Mouse (Mus musculus) MEL-GATA-1-ER (cell line): Measurements from ENCODE around the gene Gm4131.

ENCODE experiments used
- DNase-seq: peaks from one replicate; pipeline ENCODE4 v3.0.0-alpha.2; 2012; ENCODE audit warnings: low read depth; ENCODE audit errors: extremely low read depth

The Gm4131 gene

DNA sequence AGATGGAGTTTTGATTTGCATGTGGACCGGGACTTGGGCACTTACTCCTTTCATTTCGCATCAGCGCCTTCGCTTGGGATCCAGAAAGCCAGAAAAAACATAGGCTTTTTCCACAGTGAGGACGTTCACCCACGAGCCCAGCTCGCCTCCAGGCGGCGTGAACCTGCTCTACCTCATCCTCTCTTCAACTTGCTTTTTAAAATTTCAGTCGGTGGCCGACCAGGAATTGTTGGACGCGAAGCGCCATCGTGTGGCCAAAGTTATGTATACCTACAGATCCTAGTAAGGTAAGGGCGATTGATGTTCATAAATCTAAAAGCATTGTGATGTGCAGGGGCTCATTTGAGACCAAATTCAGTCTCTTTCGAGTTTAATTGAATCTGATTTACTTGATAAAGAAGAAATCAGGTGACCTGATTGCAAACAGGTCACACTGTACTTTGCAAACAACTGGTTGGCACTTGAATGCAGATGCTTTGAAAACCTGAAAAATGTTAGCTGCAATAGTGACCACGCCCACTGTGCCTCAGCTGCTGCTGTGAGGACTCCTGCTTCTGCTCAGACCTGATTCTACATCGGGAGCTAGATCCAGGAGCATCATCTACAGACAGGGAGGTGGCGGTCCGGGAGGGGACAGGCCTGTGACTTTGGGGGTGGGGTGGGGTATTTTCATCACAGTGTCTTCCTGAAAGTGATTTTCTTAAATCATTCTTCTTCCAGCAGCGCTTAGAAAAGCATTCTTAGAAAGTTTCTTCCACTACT is 109.1 kb downstream of the Gm4131 start:
- DNase-seq: peak; percentile 39

DNA sequence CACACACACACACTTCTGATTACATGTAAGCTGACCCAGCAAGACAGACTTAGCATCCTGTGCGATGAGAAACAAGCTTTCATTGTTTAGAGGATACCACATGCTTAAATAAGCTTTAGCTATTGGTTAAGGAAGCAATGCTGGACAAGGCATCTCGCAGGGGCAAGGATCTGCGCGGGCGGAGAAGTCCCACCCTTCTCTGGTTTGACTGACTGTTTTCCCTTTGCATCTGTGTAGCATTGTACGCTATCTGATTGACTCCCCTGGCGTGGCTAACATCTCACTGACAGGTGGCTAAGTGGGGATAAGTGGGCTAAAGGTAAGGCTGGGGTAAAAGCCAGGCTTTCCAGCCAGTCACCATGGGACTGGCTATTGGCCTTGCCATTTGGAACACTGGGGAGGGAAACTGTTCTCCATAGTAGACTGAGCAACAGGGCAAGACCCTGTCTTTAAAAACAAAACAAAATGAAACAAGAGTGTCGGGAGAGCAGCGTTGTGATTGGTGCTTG is 110.4 kb downstream of the Gm4131 start, which contains the start of gene Gucy1b2:
Gene Gucy1b2 (minus strand): TSS at position 51 of the 509 bp plus-strand sequence.
- no peak for DNase-seq

DNA sequence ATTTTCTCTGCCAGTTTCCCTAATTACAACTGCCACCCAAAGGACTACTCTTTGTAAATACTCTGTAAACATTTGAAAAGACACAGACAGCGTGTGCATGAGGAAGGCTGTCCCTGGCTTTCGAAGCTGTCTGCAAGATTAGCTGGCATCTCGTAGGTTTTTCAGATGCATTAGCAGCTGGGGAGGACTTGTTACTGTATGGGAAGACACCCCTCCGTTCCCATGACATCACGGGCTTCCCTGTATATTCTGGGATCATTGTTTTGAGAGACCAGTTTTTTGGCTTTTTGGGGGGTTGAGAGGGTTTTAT is 111.2 kb downstream of the Gm4131 start:
- DNase-seq: no peak

DNA sequence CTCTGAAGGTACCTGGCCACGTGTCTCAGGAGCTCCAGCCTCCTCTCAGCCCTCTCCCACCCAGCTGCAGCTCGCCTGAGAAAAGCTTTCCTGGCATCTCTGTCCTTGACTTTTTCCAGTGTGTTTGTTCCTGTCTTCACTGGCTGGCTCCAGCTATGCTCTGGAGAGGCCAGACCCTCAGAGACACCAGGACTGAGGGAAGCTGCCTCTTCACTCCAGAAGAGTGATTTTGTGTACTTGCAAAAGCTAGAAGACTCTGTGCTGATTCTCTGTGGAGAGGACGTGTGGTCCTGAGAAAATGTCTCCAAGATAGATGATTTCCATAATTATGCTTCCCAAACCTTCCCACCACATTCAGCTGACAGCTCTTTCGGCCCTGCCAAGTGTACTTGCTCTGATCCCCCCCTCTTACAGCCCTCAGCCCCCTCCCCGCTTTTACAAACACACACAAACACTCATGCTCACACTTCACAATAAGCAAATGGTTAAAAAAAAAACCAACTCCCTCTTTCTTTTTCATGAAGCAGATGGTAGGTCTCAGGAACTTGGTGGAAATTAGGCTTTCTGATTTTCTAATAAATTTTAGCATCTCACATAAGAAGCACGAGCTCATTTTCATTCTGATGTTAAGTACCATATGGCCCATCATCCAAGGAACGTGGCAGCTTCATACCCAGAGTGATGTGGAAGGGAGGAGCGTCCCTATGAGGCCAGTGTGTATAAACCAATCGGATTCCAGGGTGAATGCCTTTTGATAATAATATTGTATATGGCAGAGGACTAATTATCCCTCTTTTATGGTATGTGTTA is 111.8 kb downstream of the Gm4131 start:
- no peak for DNase-seq

DNA sequence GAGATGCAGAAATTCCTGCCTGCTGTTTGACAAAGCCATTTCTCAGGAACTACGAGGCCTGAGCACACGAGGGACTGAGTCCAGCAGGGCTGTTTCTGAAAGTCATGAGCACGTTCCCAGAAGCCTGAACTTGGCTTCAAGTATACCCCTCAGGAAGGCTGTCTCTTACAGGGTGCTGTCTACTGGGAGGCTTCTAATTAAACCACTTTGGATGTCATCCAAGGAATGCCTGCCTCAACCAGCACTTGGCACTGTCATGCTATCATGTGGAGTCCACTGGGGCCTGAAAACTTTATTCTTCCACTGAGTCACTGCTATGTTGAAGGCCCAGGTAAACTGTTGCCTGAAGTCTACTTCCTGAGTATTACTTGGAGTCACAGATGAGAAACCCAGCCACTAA is 112.6 kb downstream of the Gm4131 start:
- DNase-seq: no peak

DNA sequence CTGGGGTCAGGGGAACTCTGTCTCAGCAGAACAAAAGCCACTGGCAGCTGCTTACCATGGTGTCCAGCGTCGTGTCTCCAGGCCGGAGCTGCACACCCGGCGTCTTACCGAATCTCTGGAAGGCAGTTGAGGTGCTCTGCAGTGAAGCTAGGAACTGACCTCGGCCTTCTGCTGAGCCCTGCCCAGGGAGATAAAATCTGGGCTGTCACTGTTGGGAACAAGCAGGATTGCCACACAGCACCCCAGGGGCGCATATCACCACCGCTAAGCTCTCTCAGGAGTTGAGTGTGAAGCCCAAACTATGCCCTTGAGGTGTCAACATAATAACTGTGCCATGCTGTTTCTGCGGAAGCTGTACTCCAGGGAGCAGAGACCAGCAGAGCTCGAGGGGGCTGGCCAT is 113.4 kb downstream of the Gm4131 start:
- no peak for DNase-seq

DNA sequence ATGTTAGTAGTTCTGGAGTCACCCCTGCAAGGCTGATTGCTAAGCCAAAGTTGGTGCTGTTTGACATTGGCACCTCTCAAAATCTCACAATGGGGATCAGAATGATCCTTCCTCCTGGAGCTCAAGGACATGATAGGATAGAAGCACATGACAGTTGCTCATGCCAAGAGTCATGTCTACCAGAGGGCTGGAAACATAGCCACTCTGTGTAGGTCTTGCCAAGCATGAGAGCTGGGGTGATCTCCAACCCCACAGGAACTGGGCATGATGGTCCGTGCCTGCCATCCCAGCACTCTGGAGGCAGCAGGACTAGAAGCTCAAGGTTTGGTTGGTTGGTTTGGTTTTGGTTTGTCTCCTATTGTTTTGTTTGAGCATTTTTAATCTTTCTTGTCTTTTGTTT is 116.0 kb downstream of the Gm4131 start:
- DNase-seq: no peak

DNA sequence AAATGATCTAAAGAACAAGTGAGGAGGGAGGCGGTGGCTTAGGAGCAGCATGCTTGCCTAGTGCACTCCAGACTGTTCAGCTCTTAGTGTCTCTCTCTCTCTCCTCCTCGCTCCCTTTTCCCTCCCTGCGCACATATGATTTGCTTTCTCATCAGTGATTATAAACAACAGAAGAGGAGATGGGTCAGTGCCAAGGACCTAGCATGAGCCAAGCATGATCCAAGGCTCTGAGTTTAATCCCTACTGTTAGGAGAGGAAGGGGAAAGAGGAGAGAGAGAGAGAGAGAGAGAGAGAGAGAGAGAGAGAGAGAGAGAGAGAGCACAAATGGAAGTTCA is 119.5 kb downstream of the Gm4131 start:
- no peak for DNase-seq

DNA sequence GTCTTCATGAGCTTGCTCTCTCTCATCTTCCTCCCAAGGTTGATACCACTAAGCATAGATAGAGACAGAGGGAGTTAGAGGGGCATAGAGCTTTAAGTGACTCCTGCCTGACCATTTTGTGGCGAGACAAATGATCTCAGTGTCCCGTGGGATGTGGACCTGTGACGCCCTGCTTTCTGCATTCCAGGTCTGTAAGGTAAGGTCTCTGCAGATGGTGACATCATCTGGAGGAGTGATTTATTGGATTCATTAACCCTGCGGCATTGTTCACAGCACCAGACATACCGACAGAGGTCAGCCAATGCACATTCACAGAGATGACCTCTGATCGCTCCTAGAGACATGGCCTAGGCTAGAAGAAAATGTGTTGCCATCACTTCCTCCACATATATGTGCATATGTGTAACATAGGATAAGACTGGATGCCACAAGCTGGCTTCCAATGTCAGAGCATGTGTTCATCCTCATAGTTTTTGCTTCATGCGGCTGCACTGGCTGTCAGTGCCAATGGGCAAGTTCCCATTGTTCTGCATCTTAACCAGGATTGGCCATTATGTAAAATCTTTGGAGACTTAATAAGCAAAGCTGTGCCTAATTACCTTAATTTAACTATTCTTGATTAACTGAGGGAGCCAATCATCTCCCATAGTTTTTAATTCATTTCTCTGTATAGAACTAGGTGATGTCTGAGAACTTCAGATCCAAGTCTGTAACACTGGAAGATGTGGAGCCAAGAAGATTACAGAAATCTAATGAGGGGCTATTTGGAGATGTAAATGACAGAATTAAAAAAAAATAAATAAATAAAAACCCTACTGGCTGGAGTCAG is 120.1 kb downstream of the Gm4131 start:
- DNase-seq: no peak

DNA sequence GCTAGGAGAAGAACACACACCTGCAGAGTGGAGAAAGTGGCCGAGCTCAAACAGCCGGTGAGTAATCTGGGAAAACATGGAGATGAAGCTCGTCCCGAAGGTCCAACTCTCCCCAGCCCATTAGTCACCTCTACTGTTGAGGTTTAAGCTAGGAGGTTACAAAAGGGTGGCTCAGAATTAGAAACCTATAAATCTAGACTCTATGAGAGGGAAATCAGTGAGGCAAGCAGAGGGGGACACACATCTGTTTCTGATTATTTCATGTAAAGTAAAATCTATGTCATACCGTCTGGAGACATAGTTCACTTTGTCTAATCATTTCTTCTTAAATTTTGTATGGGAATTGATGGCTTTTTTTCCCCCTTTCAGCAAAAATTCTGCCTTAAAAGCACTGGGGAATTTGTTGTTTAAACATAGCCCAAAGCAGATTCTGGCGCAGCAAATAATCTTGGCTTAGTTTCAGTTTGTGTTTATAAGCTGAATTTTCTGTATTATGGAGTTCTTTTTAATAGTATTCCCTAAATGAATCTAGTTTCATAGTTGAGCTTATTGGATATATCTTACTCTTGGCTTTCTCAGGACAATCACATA is 122.8 kb downstream of the Gm4131 start:
- DNase-seq: no peak

DNA sequence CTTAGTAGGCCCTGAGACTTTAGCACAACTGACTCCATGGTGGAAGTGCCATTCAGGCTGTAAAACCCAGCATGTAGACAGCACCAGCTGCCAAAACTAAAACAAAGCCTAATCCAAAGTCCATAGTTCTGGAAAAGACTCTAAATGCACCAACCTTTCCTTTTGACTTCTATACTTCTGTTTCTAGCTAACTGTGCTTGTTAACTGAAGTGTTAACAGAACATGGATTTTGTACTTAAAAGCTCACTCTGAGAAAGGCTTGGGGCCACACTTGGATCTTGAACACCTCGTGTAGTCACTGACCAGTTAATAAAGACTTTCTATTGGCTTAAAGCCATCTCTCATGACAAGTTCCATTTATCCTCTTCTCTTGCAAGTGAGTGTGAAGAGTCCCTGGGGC is 123.8 kb downstream of the Gm4131 start:
- DNase-seq: no peak

DNA sequence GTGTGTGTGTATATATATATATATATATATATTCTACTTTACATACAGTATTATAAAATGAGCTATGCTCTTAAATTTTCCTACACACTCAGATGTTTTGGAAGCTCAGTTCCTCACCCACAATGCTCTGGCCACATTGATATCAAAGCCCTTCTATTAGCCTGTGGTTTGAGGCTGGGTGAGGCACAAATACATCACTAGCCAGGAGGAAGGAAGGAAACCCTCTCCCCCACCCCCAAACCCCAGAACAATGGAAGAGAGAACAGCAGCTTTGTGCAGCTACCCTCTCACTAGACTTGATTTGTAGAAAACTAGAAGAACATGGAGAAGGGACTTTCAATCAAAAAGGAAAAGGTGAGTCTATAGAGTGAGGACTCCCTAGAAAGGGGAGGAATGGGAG is 126.7 kb downstream of the Gm4131 start:
- no peak for DNase-seq

DNA sequence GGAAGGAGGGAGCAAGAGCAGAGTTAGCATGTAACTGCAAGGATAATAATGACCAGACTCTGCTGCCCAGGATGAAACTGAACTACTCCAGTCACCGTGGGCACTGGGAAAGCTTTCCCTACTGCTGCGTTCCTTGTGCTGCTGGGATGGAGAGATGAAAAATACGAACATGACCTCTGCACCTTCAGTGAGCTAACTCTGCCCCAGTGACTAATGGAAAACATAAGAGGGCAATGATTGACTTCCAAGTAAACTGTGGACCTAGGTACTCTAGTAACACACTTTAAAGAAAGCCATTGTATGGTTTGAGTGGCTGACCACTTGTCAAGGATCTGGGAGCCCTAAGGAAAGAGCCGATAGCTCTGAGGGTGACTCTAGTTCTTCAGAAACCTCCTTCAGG is 128.5 kb downstream of the Gm4131 start:
- no peak for DNase-seq

DNA sequence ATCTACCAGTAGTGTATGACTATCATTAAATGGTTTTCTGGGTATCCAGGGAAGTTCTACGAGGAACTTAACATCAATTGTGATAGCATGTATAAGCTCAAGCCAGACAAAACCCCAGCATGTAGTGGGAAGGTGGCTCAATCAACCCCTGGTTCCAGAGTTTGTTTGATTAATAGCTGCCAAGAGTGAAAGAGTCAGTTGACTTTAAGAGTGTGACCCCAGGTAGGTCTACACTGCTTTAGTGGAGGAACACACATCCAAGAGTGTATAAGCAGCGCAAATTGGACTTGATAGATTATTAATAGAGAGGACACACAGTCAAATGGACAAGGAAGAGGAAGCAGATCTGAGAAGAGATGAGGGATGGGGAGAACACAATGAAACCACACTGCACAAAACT is 128.9 kb downstream of the Gm4131 start:
- DNase-seq: no peak

DNA sequence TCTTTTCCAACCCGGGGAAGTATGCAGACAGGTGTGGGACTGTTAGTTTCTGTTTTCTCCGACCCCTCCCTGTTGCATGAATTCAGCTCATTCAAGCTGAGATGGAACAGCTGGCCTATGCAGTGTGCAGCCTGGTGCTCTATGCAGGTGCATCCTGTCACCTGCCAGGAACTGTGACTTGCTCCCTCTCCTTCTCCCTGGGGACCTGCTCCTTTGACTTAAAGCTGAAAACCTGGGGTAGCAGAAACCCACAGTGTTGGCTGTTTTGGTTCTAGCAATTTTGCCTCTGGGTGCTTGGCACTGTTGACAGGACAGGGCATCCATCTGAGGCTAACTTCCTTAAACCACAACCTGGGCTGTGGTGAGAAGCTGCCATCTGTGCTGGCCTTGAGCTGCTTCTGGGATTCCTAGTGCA is 141.4 kb downstream of the Gm4131 start:
- DNase-seq: no peak

DNA sequence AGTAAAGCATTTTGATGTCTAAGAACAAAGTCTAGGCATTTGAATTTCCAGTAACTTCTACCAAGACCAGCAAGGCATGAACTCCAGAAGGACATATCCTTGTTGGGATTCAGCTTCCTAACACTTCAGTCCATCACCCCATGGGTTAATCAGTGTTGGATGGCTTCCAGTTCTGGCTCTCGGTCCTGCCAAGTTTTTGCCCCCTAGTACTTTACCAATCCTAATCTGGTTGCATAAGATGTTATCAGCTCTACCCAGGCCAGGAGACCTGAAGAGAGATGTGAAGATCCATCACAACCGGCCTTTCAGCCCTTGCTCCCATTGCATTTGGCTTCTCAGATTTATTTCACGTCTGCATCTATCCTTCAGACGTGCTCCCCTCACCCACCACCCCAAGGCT is 144.5 kb downstream of the Gm4131 start:
- DNase-seq: no peak

DNA sequence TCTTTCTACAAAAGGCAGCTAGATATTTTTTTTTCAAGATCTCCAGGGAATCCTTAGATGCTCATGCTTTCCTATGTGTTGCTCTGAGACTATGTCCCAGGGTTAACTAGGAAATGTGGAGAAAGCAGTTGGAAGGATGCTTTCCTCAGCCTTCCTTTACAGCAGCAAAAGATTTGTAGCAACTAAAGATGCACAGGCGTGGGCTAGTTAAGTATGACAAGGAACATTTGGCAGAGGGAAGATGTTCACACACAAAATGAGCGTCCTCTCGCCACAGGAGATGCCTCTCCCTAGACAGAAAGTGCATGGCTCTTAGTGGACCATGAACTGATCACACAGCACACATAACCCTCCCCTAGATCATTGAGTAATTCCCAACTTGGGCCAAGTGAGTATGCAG is 149.2 kb downstream of the Gm4131 start:
- no peak for DNase-seq

DNA sequence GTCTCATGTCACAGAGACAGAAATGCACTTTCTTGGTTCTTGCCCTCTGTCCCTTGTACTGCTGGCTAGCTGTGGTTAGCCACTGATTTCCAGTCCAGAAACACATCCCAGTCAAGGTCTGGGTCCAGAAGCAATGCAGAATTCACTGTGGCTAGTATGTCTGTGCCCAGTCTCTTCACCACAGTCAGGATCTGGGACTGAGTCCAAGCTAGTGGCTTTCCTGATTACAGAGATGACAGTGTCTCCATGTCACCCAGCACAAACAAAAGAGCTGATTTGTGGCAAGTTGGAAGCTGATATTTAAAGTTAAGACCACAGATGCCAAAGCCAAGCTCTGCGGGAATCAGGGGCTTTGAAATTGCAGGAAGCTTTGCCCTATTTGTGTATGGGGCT is 150.0 kb downstream of the Gm4131 start:
- DNase-seq: no peak

DNA sequence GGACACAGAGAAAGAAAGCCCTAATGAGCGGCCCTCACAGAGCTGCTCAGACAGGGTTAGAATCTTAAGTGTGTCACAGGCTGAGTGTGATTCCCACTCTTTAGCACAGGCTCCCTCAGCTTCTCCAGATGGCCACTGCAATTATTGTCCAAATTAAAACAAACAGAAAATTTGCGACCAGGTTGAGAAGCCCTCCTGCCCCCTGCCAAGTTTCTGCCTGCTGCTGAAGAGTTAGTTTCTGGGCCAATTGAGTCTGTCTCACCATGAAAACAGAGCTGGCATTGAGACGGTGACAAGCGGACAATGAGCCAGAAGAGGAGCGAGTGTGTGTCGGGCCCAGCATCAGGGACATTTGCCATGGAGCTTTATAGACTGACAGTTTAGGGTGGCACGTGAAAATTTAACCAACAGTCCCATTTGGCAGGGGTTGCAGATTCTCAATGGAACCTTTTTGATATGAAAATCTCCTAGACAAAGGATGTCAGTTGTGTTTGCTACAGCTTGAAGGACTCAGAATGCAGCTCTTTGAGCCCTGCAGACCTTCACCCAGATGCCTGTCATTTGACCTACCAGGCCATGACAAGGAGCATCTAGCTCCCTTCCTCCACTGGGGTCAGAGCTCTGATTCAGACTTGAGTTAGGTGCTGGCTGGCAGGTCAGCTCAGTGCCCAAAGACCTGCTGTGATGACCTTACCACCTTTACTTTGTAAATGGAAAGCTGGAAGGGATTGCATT is 150.5 kb downstream of the Gm4131 start:
- DNase-seq: no peak
